Mouse (Mus musculus) cerebellum, adult (tissue): ENCODE data around the gene Adamts10.

Experiments used
- ATAC-seq: cut with Nextera tagmentation; 2 replicates; pipeline ENCODE4 v1.9.2; 2017; ENCODE audit warnings: mild to moderate bottlenecking, moderate library complexity, mixed read lengths; ENCODE audit not compliant: insufficient number of reproducible peaks, low FRiP score, low TSS enrichment

The Adamts10 gene

DNA sequence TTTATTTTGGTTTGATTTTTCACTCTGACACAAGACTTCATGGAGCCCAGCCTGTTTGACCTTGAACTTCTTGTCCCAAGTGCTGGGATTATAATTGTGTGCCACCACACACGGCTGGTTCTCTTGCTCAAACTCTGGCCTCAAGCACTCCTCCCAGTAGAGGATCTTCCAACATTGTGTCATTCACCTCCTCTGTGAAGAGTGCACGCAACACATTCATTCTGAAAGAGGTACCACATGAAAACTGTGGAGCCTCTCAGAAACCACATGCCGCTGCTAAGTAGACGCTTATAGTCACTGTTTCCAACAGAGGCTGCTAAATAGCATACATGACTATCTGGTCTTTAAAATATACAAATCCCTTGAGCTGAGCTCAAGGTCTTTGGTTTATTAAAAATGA is 28.1 kb downstream of the Adamts10 start:
- ATAC-seq = no peak

GRCm38 (mm10) chr17:33552964-33553363 is 29.0 kb downstream of the Adamts10 start:
- ATAC-seq = no peak

DNA sequence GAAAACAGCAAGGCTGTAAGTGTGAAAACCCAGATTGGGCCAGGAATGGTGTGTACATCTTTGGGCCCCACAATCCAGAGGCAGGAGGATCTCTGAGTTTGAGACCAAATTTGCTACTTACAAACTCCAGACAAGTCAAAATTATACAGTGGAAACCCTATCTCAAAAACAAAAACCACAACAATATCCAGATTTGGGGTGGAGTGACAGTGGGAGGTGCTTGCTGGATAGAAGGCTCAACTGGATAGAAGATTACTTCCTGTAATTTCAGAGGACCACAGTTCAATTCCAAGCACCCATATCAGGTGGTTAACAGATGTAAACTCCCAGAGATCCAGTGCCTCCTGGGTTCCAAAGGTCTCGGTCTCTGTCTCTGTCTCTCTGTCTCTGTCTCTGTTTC is 30.5 kb downstream of the Adamts10 start:
- no peak for ATAC-seq

GRCm38 (mm10) chr17:33555223-33555855 is 31.3 kb downstream of the Adamts10 start, which contains the start of gene Myo1f:
TSS of gene Myo1f (plus strand) at chr17:33555707.
- ATAC-seq = no peak

DNA sequence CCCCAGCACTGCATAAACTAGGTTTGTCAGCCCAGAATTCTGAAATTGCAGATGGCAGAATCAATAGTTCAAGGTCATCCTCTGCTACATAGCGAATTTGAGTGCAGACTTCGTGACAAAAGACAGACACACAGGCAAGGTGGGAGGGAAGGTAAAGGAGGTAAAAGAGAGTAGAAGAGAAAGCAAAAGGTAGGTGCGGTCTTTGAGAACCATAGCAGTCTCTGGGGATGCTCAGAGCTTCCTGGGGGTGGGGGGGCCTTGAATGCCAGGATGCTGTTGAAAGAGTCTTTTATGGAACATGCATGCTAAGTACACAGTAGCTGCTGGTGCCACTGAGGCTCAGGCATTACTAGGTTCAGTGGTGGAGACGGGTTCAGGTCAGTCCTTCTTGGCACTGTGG is 33.9 kb downstream of the Adamts10 start:
- no peak for ATAC-seq

DNA sequence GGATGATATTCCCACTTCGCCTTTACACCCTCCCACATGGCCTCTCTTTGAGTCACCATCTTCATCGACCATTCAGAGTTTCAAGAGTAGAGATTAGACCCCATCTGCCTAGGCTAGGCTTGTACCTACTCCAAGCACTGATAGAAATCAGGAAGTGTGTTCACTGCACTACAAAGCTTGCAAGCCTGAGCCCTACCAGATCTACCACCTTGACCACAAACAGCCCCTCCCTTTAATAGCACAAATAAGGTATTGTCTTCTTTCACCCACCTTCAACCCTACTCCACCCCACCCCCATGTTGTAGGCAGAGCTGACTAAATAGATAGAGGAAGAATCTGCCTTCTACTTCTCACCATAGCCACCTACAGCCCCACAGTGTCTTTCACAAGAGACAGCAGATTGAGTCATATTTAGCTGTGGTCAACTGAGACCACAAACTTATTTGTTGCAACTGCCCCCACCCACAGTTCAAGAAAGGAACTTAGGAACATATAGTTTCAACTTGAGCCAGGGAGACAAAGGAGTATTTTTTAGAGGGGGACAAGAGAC is 39.6 kb downstream of the Adamts10 start:
- no peak for ATAC-seq

DNA sequence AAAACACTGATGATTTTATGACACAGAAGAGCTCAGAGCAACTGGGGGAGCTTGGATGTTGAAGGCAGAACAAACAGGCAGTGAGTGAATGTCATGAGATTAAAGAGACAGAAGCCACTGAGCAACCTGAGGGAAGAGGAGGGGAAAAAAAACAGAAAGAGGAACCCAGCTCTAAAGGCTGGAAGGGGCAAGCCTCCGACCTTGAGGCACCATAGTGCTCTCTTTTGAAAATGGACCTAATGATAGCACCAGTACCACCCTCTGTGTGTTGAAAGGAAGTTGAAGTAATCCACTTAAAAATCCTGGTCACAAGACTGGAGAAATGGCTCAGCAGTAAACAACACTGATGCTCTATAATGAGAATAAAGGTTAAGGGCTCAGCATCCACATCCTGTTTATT is 40.6 kb downstream of the Adamts10 start:
- ATAC-seq = no peak

GRCm38 (mm10) chr17:33566182-33566581 is 42.2 kb downstream of the Adamts10 start:
- no peak for ATAC-seq

DNA sequence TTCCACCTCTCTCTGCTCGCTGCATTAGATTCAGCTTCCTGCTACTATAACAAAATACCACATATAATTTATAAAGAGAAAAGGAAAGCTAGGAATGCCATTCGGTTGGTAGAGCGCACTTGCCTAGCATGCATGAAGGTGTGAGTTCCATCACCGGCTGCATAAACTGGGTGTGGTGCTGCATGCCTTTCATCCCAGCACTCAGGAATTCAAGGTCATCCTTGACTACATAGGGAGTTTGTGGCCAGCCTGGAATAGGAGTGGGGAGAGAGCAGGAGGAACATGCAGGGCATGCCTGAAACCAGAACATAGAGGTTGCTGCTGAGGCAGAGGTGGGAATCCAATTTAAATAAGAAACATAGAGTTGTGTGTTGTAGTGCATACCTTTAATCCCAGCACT is 60.1 kb downstream of the Adamts10 start:
- no peak for ATAC-seq

DNA sequence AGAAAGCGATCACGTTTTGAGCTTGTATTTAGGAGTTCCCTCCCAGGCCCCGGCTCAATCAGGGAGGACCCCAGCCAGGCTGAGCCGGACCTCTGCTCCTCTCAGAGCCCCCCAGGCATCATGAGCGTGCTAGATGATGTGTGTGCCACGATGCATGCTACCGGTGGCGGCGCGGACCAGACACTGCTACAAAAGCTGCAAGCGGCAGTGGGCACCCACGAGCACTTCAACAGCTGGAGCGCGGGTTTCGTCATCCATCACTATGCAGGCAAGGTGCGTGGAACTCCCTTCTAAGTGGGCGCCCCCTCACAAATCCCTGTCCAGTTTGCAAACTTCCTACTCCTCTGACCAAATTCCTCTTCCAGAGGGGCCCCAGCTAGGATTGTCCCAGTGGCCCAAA is 62.0 kb downstream of the Adamts10 start:
- no peak for ATAC-seq

DNA sequence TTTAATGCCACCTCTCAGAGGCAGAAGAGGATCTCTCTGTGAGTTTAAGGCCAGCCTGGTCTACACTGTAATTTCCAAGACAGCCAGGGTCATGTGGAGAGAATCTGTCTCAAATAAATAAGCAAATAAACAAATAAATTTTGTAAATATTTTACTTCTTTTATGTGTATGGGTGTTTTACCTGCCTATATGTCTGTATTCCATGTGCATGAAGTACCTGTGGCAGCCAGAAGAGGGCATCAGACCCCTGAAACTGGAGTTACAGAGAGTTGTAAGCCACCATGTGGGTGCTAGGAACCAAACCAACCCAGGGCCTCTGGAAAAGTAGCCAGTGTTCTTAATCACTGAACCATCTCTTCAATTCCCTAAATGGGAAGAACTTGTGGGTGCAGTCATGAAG is 73.3 kb downstream of the Adamts10 start:
- ATAC-seq = no peak

- no peak for ATAC-seq
Measured at GRCm38 (mm10) chr17:33598506-33598905, 74.5 kb downstream of the Adamts10 start.

DNA sequence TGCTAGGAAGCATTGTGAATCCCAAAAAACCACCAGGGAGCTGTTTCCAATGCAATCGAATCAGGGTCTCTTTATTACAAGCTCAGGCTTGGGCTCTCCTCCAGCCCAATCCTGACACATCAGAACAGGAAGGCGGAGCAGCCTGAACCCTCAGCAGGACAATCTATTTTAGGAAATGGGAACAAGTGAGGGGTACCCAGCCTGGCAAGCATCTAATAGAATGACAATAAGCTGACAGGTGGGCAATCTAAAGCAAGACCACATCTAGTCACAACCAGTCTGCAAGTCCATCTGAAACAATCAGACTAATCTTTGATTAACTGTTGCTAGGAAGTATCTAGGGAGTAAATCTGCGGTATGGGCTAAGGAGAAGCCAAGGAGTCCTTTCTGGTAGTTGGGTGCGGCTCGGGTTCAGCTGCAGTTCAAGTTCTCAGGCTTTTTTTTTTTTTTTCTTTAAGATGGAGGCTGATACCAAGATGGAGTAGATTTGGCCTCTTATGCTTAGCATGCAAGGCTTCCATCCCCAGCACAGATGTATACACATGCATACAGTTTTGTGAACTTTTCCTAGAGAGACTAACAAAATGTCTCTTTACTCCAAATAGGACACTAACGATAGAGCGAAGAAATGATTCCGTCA is 76.0 kb downstream of the Adamts10 start:
- no peak for ATAC-seq

DNA sequence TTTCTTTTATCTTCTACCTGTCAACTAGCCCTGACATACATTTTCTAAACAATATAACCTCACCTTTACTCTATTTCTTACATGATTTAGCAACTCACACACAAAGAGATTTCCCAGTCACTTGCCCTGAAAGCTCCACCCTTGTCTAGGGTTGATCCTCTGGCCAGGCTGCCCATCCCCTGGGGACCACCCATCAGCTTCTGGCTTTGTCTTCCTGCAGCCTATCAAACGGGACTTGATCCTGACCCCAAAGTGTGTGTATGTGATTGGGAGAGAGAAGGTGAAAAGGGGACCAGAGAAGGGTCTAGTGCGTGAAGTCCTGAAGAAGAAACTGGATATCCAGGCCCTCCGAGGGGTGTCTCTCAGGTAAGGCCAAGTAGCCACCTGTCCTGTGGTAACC is 76.8 kb downstream of the Adamts10 start:
- no peak for ATAC-seq

- no peak for ATAC-seq
Measured at GRCm38 (mm10) chr17:33601947-33602346, 77.9 kb downstream of the Adamts10 start.
